Mouse (Mus musculus) embryo, embryonic 9.5 days (tissue): ENCODE measurements around the gene Ap2a2.
"Not testable (repeated sequence)": the region's sequence is repeated elsewhere in the genome, so short reads cannot be mapped to it uniquely, and the experiment has no call there.

Experiments
- DNase-seq: peaks from one replicate; pipeline ENCODE4 v3.0.0-alpha.2; 2017; ENCODE audit errors: extremely low spot score

The Ap2a2 gene

GRCm38 (mm10) chr7:141596971-141597370 is 35.0 kb downstream of the Ap2a2 start:
- DNase-seq: no peak

GRCm38 (mm10) chr7:141597563-141597962 is 35.6 kb downstream of the Ap2a2 start:
- DNase-seq: no peak

GRCm38 (mm10) chr7:141607717-141608116 is 45.7 kb downstream of the Ap2a2 start:
- DNase-seq: no peak

GRCm38 (mm10) chr7:141609719-141610514 is 47.9 kb downstream of the Ap2a2 start:
- DNase-seq: no peak

- no peak for DNase-seq
Observed at GRCm38 (mm10) chr7:141611711-141612370, 49.9 kb downstream of the Ap2a2 start.

- no peak for DNase-seq
Observed at GRCm38 (mm10) chr7:141612371-141612760, 50.4 kb downstream of the Ap2a2 start.

- DNase-seq: no peak
Observed at GRCm38 (mm10) chr7:141612791-141613190, 50.8 kb downstream of the Ap2a2 start.

GRCm38 (mm10) chr7:141614329-141614832 is 52.4 kb downstream of the Ap2a2 start:
- no peak for DNase-seq

GRCm38 (mm10) chr7:141624214-141624613 is 62.2 kb downstream of the Ap2a2 start:
- no peak for DNase-seq

- DNase-seq: no peak
Observed at GRCm38 (mm10) chr7:141625120-141625810, 63.3 kb downstream of the Ap2a2 start.

GRCm38 (mm10) chr7:141628018-141628417 is 66.0 kb downstream of the Ap2a2 start:
- no peak for DNase-seq

- no peak for DNase-seq
Observed at GRCm38 (mm10) chr7:141629241-141629640, 67.3 kb downstream of the Ap2a2 start.

GRCm38 (mm10) chr7:141638077-141638476 is 76.1 kb downstream of the Ap2a2 start:
- not testable (repeated sequence) for DNase-seq

GRCm38 (mm10) chr7:141638513-141639334 is 76.8 kb downstream of the Ap2a2 start:
- not testable (repeated sequence) for DNase-seq

GRCm38 (mm10) chr7:141639335-141639890 is 77.4 kb downstream of the Ap2a2 start:
- DNase-seq: not testable (repeated sequence)

GRCm38 (mm10) chr7:141642375-141642774 is 80.4 kb downstream of the Ap2a2 start:
- DNase-seq: no peak

- peak; percentile 30 for DNase-seq
Observed at GRCm38 (mm10) chr7:141643160-141643559, 81.2 kb downstream of the Ap2a2 start.

- DNase-seq: no peak
Observed at GRCm38 (mm10) chr7:141647083-141647482, 85.1 kb downstream of the Ap2a2 start.

- no peak for DNase-seq
Observed at GRCm38 (mm10) chr7:141647815-141648214, 85.8 kb downstream of the Ap2a2 start.

GRCm38 (mm10) chr7:141652191-141652590 is 90.2 kb downstream of the Ap2a2 start:
- DNase-seq: no peak

- no peak for DNase-seq
Observed at GRCm38 (mm10) chr7:141660346-141660745, 98.4 kb downstream of the Ap2a2 start.
